Mouse (Mus musculus) G1E-ER4 (cell line): ENCODE measurements around the gene Lmo1. TPM values are rescaled to one million over a fixed set of nuclear protein-coding genes. Genes with fewer than 3 reads are reported as not detected.

Experiments
- GATA1 ChIP-seq: IDR thresholded peaks from one replicate; pipeline ENCODE4 v1.8.0; 2012; ENCODE audit warnings: low read length, inconsistent platforms
- polyA plus RNA-seq: library from polyadenylated mRNA; stranded (reverse); fragments of >175 nt; gene quantifications from 2 replicates; pipeline ENCODE4 v1.2.3, GENCODE M21; 2012

The Lmo1 gene
- polyA plus RNA-seq, 1 experiment = not detected

- no peak for TF ChIP-seq GATA1
These were observed 12.4 kb upstream of the Lmo1 start for GRCm38 (mm10) chr7:109187244-109188035.

- TF ChIP-seq GATA1 = no peak
These were observed 11.0 kb upstream of the Lmo1 start for GRCm38 (mm10) chr7:109185975-109186374.

- TF ChIP-seq GATA1 = no peak
These were observed 10.6 kb upstream of the Lmo1 start for GRCm38 (mm10) chr7:109185564-109185963.

- TF ChIP-seq GATA1 = no peak
These were observed 1.7 kb upstream of the Lmo1 start for GRCm38 (mm10) chr7:109176688-109177087.

- no peak for TF ChIP-seq GATA1
These were observed 941 bp upstream of the Lmo1 start for GRCm38 (mm10) chr7:109175670-109176625.

- no peak for TF ChIP-seq GATA1
These were observed 564 bp downstream of the Lmo1 start for GRCm38 (mm10) chr7:109174337-109174948.

GRCm38 (mm10) chr7:109171874-109172273, 3.1 kb downstream of the Lmo1 start:
- TF ChIP-seq GATA1 = no peak

GRCm38 (mm10) chr7:109170441-109170820, 4.6 kb downstream of the Lmo1 start:
- TF ChIP-seq GATA1 = no peak

- TF ChIP-seq GATA1 = no peak
These were observed 5.2 kb downstream of the Lmo1 start for GRCm38 (mm10) chr7:109169505-109170440.

- TF ChIP-seq GATA1 = no peak
These were observed 6.3 kb downstream of the Lmo1 start for GRCm38 (mm10) chr7:109168716-109169115.

GRCm38 (mm10) chr7:109165931-109166585, 8.9 kb downstream of the Lmo1 start:
- no peak for TF ChIP-seq GATA1

GRCm38 (mm10) chr7:109154331-109154730, 20.7 kb downstream of the Lmo1 start:
- TF ChIP-seq GATA1 = no peak

GRCm38 (mm10) chr7:109153538-109153937, 21.5 kb downstream of the Lmo1 start:
- no peak for TF ChIP-seq GATA1

- no peak for TF ChIP-seq GATA1
These were observed 23.9 kb downstream of the Lmo1 start for GRCm38 (mm10) chr7:109151088-109151487.
